Mouse (Mus musculus) ES-CJ7 (cell line): Measurements from ENCODE around the gene D930048N14Rik.

ENCODE experiments used
- DNase-seq: peaks from one replicate; pipeline ENCODE4 v3.0.0; 2011; ENCODE audit warnings: low read depth, low spot score

D930048N14Rik gene

GRCm38 (mm10) chr11:51702831-51703230, 52.1 kb downstream of the D930048N14Rik start:
- no peak for DNase-seq

- peak; percentile 98 for DNase-seq
Measured at GRCm38 (mm10) chr11:51703379-51703998, 52.7 kb downstream of the D930048N14Rik start.

GRCm38 (mm10) chr11:51706451-51706850, 55.7 kb downstream of the D930048N14Rik start:
- DNase-seq = no peak

GRCm38 (mm10) chr11:51707080-51707479, 56.3 kb downstream of the D930048N14Rik start:
- DNase-seq = no peak
